Mouse (Mus musculus) G1E-ER4 (cell line): ENCODE results near the gene Gm11084. TPM values are rescaled to one million over a fixed set of nuclear protein-coding genes. Genes with fewer than 3 reads are reported as not detected.

ENCODE experiments used
- GATA1 ChIP-seq: IDR thresholded peaks from one replicate; pipeline ENCODE4 v1.8.0; 2012; ENCODE audit warnings: low read length, inconsistent platforms
- polyA plus RNA-seq: library from polyadenylated mRNA; stranded (reverse); fragments of >175 nt; gene quantifications from 2 replicates; pipeline ENCODE4 v1.2.3, GENCODE M21; 2012

Gm11084 gene
- polyA plus RNA-seq, result not detected in 2 replicates

DNA sequence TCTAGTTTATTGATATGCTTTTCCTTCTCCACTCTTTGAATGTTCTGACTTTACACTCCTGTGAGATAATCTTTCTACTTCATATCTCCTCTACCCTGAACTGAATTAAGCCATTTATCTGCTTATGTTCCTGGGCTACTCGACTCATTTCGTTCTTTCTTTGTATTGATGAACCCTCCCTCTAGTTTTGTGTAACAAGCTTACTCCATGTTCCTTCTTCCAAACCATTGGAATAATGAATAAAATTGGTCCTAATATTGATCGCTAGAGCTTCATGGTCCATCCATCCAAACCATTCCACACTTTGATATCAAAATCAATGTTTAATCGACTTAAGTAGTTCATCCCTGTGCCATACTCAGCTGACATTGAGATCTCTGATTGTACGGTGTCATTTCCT is at the start of gene Gm11084:
Gm11084 (minus strand) TSS at position 101 of the 400 bp plus-strand sequence.
- TF ChIP-seq GATA1, result no peak

DNA sequence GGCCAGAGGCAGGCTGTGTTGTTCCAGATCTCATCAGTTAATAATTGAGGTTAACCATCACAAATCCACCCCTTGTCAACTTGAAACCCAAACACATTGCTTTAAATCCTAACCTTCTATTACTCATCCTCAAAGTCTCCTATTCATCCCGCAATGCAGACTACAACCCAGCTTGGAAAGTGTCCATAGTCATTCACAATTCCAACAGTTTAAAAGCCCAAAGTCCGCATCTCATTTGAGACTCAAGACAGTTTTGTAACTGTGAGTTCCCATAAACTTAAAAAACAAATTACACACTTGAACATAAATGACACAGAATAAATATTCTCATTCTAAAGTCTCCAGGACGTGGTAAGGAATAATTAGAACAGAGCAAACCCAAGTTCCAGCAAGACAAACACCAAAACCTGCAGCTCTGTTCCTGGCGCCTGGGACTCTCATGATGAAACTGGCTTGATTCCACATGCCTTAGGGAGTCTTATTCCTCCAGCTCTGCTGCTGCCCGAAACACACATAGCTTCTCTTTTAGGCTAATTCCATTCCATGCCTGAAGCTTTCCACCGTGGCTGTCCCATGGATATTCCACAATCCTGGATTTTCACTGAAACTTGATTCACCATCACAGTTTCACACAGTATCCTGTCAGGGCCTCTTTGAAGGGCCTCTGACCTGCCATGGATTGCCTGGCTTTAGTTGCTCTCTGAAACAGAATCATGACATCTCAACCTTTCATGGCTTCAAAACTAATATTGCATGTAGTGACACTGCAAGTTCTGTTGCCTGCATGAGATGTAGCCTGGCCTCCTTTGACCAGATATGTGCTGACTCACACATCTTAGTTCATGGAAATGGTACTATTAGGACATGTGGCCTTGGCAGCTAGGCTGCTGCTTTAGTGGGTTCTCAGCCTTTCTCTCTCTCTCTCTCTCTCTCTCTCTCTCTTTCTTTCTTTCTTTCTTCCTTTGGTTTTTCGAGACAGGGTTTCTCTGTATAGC is 44.8 kb upstream of the Gm11084 start:
- TF ChIP-seq GATA1, result no peak

DNA sequence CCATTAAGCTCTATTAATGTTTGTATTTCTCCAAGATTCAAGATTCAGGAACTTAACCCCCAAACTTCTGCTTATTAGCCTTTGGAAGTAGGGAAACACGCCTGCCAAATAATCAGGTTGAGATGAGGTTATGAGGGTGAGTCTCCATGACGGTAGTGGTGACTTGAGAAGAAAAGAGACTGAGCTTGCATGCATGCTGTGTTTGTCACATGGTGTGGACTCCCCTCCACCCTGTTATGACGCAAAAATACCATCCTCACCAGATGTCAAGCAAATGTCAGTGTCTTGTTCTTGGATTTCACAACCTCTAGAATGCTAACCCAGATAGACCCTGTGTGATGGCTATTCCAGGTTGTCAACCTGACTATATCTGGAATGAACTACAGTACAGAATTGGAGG is 43.3 kb upstream of the Gm11084 start:
- TF ChIP-seq GATA1, result no peak

DNA sequence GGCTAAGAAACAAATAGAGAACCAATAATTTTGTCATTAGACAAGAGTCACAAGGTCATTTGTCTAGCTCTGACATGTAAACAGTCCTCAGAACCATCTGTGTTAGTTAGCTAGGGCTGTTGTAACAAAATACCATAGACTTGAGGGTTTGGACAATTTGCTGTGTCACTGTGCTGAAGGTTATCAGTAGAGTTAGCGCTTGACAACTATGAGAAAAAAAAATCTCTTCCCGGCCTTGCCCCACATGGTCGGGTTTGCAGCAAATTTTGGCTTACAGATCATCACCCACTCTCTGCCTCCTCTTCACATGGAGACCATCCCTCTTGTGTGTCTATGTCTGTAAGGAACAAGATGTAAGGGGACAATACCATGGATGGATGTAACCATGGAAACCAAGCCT is 41.5 kb upstream of the Gm11084 start:
- TF ChIP-seq GATA1, result no peak

DNA sequence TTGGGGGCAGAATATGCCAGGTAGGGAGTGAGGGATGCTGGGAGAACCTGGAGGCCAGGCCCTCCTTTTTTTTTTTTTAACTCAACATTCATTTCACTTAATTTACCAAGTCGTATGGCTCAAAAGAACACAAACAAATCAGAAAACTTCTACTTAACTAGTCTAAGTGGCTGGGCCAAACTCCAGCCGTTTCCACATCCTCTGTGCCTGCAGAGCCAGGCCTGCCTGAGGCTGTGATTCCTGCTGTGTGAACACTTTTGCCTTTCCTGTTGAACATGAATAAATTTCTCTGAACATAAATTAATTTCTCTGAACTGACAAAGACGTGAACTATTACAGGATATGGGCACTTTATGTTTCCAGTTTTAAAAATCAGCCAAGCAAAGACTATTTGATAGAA is 40.6 kb upstream of the Gm11084 start:
- TF ChIP-seq GATA1, result no peak

DNA sequence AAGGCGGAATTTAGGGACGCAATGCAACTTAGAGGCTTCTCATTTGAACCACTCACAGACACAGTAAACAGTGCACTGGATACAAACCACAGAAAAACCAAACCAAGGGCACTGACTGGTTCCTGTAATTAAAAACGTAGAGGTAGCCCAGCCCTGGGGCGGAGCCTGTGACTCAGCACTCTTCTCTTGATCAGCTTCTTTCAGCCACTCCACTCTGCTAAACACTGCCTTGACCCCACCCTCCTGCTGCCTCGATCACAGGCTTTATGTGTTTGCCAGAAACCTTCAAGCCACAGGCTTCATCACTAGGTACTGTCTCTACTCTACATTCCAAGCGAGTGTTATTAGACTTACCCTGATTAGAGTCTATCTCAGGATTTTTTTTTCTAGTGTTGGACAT is 37.3 kb upstream of the Gm11084 start:
- no peak for TF ChIP-seq GATA1

DNA sequence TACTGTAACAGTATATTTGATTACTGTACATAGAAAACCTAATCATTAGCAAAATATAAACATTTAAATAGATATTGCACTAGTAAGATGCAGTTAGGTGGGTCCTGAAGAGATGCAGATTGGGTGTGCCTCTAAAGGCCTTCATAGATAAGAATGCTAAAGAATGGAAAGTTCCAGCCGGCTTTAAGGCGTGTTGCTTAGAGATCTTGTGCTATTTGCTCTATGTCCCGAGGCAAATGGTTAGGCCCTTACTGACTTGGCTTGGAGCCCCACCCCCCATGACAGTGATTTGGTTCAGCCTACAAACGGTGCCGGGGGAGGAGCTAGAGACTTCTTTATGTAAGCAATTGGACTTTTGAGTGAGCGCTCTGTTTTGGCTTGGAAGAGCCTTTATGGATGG is 34.5 kb upstream of the Gm11084 start:
- TF ChIP-seq GATA1, result no peak

DNA sequence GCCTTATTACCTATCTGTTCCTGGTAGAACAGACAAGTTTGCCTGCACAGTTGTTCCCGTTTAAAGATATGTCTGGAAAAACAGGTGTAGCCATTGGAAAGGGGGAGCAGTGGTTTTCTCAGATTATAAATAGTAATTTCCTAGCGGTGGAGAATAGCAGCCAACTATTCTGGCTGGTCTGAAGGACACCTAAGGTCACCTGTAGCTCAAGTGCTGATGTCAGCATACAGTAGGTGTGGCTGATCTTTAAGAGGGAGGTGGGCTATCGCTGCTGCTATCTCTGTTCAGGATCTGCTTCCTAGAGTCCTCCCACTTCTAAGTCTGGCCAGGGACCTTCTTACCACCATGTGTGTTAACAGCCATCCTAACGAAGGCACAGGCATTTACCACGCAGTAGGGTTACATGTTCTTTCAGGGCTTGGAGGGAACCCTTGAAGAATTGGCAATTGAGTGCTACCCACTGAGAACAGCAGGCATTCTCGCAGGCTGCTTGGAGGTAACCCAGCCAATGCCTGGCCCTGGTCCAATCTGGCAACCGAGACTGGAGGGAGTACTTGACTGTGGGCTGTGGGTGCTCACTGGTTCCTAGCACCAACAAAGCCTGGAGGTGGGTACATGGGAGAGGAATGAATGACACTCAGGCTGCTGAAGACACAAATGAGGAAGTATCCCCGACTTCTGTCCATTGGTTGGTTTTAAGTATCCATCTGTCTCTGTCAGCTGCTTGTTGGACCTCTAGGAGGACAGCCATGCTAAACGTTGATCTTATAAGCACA is 33.0 kb upstream of the Gm11084 start:
- no peak for TF ChIP-seq GATA1

DNA sequence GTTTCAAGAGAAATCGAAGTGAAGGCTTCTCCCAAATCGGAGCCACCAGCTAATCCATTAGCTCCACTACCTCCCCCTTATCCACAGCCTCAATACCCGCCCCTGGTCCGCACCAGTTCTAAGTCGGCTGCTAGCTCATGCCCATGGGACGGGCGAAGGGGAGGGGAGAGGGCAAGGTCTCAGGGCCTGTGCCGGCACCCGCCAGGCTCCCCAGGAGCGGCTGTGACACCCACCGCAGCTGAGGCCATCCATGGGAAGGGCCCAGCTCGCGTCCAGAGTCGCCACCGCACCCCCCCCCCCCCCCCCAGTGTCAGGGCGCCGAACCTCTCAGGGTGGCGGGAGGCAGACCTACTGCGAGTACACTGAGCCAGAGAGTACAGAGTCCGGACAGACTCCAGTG is 26.1 kb upstream of the Gm11084 start:
- no peak for TF ChIP-seq GATA1

DNA sequence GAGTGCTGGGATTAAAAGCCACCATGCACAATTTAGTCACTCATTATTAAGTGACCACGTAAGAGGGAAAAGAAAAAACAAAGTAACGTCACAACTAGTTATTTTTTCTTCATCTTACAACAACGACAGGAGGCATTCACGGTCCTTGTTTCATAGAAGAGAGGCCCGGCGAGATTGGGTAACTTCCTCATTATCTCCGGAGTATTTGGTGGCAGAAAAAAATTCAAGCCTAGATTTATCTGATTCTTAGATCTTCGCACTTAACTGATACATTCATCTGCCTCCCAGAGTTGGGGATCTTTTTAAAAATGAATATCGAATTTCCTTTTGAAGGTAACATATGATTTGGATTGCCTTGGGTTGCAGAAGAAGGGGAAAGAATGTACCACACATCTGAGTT is 21.0 kb upstream of the Gm11084 start:
- TF ChIP-seq GATA1, result no peak

DNA sequence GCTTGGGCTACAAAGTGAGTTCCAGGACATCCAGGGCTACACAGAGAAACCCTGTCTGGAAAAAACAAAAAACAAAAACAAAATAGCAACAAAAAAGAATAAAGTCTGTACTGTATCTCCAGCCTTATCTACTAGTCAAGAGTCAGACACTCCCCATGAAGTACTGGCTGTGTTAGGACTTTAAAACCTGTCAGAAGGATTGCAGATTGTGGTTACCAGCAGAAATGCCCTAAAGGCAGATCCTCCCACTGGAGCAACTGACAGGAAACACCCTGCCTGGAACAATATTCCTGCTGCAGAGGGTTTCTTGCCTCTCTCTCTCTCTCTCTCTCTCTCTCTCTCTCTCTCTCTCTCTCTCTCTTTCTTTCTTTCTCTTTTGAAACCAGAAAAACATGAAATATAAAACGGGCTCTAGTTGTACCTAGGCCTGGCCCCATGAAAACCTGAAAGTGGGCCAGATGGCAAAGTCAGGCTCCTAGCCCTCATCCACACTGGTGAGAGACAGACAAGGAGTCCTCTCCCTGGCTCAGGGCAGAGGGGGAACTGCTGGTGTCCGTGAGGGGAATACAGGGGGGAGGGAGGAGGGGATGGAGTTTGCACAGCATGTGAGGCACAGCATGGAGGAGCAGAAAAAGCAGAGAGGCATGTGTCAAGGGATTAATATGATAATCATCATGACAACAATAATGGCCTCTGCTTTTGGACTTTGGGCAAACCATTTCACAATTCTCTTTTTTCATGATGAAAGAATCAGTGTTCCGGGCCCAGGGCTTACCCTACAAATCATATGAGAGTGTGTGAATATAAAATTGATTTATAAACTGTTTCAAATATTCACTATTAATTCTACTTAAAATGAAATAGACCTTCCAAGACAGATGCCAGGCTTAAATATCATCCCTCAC is 19.3 kb upstream of the Gm11084 start:
- TF ChIP-seq GATA1, result no peak

DNA sequence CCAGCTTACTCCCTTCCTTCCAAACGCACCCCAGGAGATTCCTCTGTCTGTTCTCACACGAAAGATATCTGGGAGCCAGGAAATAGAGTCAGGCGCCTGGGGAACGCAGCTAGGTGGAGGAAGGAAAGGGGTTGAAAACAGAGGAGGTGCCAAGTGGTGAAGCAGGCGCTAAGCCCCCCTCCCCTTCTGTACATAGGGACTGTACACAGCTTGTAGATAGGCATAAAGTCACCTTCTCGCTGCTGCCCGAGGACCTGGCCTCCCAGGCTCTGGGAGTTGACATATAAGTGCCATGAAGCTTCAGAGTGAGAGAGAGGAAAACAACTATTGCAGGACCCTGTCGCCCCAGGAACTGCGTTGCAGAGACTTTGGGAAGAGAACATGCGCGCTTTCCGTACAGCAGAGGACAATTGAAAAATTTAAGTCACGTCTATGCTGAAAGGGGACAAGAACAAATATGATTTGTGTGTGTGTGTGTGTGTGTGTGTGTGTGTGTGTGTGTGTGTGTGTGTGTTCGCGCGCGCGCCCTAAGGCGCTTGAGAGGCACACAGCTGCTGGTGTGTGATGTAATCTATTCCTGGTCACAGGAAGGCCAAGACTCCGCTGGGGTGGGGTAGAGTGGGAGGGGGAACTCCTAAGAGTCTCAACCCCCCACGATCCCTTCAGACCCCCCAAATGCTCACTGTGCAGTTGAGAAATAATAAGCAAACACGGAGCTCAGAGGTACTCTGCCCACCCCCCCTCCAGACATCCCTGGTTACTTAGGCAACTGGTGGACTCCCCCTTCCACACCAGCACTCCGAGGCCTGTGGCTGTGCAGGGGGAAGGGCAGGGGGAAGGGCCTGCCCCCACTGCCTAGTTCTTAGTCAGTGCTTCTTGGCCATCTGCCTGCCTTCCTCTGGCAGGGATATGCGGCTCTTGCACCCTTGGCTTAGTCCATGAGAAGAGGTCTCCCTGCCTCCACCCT is 17.5 kb upstream of the Gm11084 start:
- TF ChIP-seq GATA1, result no peak

DNA sequence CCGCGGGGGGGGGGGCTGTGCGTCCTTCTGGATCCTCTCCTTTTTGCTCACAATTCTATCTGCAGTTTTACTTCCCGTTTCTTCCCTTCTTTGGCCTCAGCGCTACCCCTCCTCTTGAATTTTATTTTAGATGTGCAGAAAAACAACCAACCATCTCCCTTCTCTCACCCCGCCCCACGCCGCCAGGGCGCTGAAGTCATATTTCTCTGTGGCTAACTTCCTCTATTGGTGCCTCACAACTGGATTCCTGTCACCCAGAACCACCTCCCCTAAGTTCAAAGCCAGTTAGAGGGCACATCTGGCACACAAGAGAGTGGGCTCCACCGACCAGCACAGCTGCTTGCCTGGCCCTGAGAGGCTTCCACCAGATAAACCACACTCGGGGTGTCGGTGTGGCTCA is 16.5 kb upstream of the Gm11084 start:
- TF ChIP-seq GATA1, result no peak

DNA sequence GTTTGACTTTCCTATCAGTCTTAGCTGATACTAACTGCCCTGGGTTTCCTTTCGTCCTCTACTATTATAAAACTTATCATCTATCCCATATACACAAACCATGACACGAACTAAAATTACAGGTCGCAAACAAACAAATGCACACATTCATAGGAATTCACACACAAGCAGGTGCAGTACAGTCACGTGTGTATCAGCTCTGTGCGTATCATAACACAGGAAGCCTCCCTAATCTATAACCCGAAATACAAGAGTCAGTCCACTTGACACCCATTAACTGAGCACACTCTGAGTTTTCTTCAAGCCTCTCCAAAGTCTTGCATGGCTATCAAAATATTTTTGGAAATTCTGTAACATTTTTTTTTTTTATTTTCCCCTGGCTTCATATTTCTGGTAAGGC is 15.9 kb upstream of the Gm11084 start:
- no peak for TF ChIP-seq GATA1
